Mouse (Mus musculus) olfactory bulb, adult 2 months (tissue): Measurements from ENCODE around the gene Plbd2.

Source experiments
- CTCF ChIP-seq: fragments of 200-500 bp; IDR thresholded peaks from 2 replicates; pipeline ENCODE4 v1.5.1; 2012; ENCODE audit warnings: low read depth, mild to moderate bottlenecking, low read length, moderate library complexity; ENCODE audit not compliant: insufficient read depth
- POLR2A ChIP-seq: fragments of 200-500 bp; IDR thresholded peaks from 2 replicates; pipeline ENCODE4 v1.6.1; 2012; ENCODE audit warnings: mild to moderate bottlenecking, low read depth, low read length, moderate library complexity; ENCODE audit not compliant: insufficient read depth

- TF ChIP-seq POLR2A (no peak), CTCF (no peak)
Measured at GRCm38 (mm10) chr5:120526311-120526710, 22.9 kb upstream of the Plbd2 start.
